Mouse (Mus musculus) heart, adult 2 months (tissue): ENCODE measurements around the gene Dyrk2.

Experiments
- CTCF ChIP-seq: fragments of 200-600 bp; IDR thresholded peaks from 2 replicates; pipeline ENCODE4 v1.8.1; 2022; ENCODE audit warnings: antibody characterized with exemption, mild to moderate bottlenecking, moderate library complexity
- EP300 ChIP-seq: fragments of 200-500 bp; IDR thresholded peaks from 2 replicates; pipeline ENCODE4 v1.6.1; 2011; ENCODE audit warnings: low read depth, low read length, control low read depth; ENCODE audit not compliant: insufficient read depth
- POLR2A ChIP-seq: fragments of 200-500 bp; IDR thresholded peaks from 2 replicates; pipeline ENCODE4 v1.6.1; 2011; ENCODE audit warnings: mild to moderate bottlenecking, low read depth, low read length, control low read depth; ENCODE audit not compliant: insufficient read depth

DNA sequence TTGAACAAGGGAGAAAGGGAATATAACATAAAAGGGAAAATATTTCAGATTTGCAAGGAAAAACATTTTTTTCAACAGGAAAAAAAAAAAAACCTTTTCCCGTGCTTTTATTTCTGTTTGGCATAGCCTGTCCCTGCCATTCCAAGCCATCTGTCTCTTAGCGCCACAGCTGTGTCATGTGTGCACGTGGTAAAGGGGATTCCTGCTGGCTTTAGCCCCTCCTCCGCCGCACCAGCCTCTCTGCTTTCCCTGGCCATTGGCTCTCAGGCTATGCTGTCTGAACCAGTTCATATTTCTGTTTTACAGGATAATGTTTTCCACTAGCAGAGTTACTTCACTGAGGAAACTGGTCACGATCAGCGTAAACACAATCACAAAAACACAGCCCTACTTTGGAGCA, 49.1 kb downstream of the Dyrk2 start:
- TF ChIP-seq EP300 (no peak), CTCF (no peak), POLR2A (no peak)
